Mouse (Mus musculus): ENCODE data around the gene Ap4b1. TPM values are rescaled to one million over a fixed set of nuclear protein-coding genes. Genes with fewer than 3 reads are reported as not detected.

The Ap4b1 gene
- polyA plus RNA-seq, 1 experiment from 2014 or later = 15.9 TPM

- WGBS (ENCODE audit: insufficient replicate concordance) = 71% methylated on average over 3 of the region's 3 CpGs
- H3K4me3 ChIP-seq (ENCODE audit: low read depth, low read length) = no peak overlapping the region
These were observed 29.0 kb upstream of the Ap4b1 start for GRCm38 (mm10) chr3:103780271-103780670.

DNA sequence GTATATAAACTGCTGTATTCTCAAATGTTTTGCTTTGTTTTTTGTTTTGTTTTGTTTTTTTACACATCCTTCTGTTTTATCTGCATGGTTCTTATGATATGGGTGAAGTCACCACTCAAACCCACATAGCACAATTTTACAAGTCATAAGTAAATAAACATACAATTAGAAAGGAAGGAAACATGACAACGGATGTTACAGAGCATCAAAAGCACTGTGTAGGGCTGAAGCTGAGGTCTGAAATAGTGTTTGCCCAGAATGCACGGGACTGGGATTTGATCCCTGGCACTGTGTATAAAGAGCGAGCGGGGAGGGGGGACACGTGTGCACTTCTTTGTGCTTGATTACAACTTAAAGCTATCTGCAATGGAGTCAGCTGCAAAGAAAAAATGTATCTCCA lies 28.5 kb upstream of the Ap4b1 start:
- Histone ChIP-seq H3K27me3 (ENCODE audit: control insufficient read depth, insufficient read depth, low read depth, low read length) (no peaks in the 10 kb centered on the region), H3K4me2 (ENCODE audit: low read depth, low read length) (no peak overlapping the region), H3K36me3 (ENCODE audit: control insufficient read depth, insufficient read depth) (peaks cover 21% of the 10 kb centered on the region), H3K4me1 (ENCODE audit: control insufficient read depth, low read depth, low read length) (peaks cover 37% of the 10 kb centered on the region), H3K9ac (ENCODE audit: low read depth, low read length) (no peak overlapping the region), H3K4me3 (ENCODE audit: low read depth, low read length) (no peak overlapping the region), H3K27ac (ENCODE audit: low read length) (no peak overlapping the region), H3K9me3 (replicated peaks; ENCODE audit: control insufficient read depth, low read length) (no peaks in the 10 kb centered on the region)
- WGBS (ENCODE audit: insufficient replicate concordance) = 76% methylated on average over 5 of the region's 5 CpGs
- no peak for ATAC-seq (ENCODE audit: low read depth)

More at GRCm38 (mm10) chr3:103780271-103780670, 29.0 kb upstream of the Ap4b1 start:
- Histone ChIP-seq H3K4me2 (ENCODE audit: low read depth, low read length) (no peak overlapping the region), H3K27me3 (ENCODE audit: control insufficient read depth, insufficient read depth, low read depth, low read length) (no peaks in the 10 kb centered on the region), H3K27ac (ENCODE audit: low read length) (no peak overlapping the region), H3K36me3 (ENCODE audit: control insufficient read depth, insufficient read depth) (peaks cover 26% of the 10 kb centered on the region), H3K4me1 (ENCODE audit: control insufficient read depth, low read depth, low read length) (peaks cover 36% of the 10 kb centered on the region), H3K9ac (ENCODE audit: low read depth, low read length) (no peak overlapping the region), H3K9me3 (replicated peaks; ENCODE audit: control insufficient read depth, low read length) (no peaks in the 10 kb centered on the region)
- ATAC-seq (ENCODE audit: low read depth) = no peak

GRCm38 (mm10) chr3:103782844-103783609 lies 26.3 kb upstream of the Ap4b1 start:
- Histone ChIP-seq H3K4me3 (ENCODE audit: low read depth, low read length) (no peak overlapping the region), H3K4me1 (ENCODE audit: control insufficient read depth, low read depth, low read length) (peaks cover 53% of the 10 kb centered on the region), H3K36me3 (ENCODE audit: control insufficient read depth, insufficient read depth) (peaks cover 5% of the 10 kb centered on the region), H3K27me3 (ENCODE audit: control insufficient read depth, insufficient read depth, low read depth, low read length) (no peaks in the 10 kb centered on the region), H3K9me3 (replicated peaks; ENCODE audit: control insufficient read depth, low read length) (no peaks in the 10 kb centered on the region), H3K27ac (ENCODE audit: low read length) (peak overlapping the region; percentile 38; the same call in 1 of the 2 replicates), H3K4me2 (ENCODE audit: low read depth, low read length) (no peak overlapping the region), H3K9ac (ENCODE audit: low read depth, low read length) (no peak overlapping the region)
- ATAC-seq (ENCODE audit: low read depth) = no peak
- WGBS (ENCODE audit: insufficient replicate concordance) = 41% methylated on average over 4 of the region's 4 CpGs

GRCm38 (mm10) chr3:103787225-103787624 lies 22.1 kb upstream of the Ap4b1 start:
- Histone ChIP-seq H3K4me1 (ENCODE audit: control insufficient read depth, low read depth, low read length) (peaks cover 62% of the 10 kb centered on the region), H3K4me3 (ENCODE audit: low read depth, low read length) (peak overlapping the region; percentile 25; the same call in 1 of the 2 replicates), H3K4me2 (ENCODE audit: low read depth, low read length) (peak overlapping the region; percentile 43), H3K27ac (ENCODE audit: low read length) (peak overlapping the region; percentile 64), H3K9me3 (replicated peaks; ENCODE audit: control insufficient read depth, low read length) (no peaks in the 10 kb centered on the region), H3K9ac (ENCODE audit: low read depth, low read length) (no peak overlapping the region), H3K27me3 (ENCODE audit: control insufficient read depth, insufficient read depth, low read depth, low read length) (no peaks in the 10 kb centered on the region), H3K36me3 (ENCODE audit: control insufficient read depth, insufficient read depth) (peaks cover 2% of the 10 kb centered on the region; the same call in 1 of the 2 replicates)
- ATAC-seq (ENCODE audit: low read depth) = no peak
- WGBS (ENCODE audit: insufficient replicate concordance) = 42% methylated on average over 7 of the region's 7 CpGs

- WGBS (ENCODE audit: insufficient replicate concordance) = 69% methylated on average over 7 of the region's 7 CpGs
- Histone ChIP-seq H3K36me3 (ENCODE audit: control insufficient read depth, insufficient read depth) (peaks cover 2% of the 10 kb centered on the region; the same call in 1 of the 2 replicates), H3K9ac (ENCODE audit: low read depth, low read length) (peak overlapping the region; percentile 100)
These were observed 20.2 kb upstream of the Ap4b1 start for GRCm38 (mm10) chr3:103789096-103789495.

GRCm38 (mm10) chr3:103789891-103790345 lies 19.4 kb upstream of the Ap4b1 start:
- Histone ChIP-seq H3K36me3 (ENCODE audit: control insufficient read depth, insufficient read depth) (peaks cover 2% of the 10 kb centered on the region; the same call in 1 of the 2 replicates), H3K27ac (ENCODE audit: low read length) (peak overlapping the region; percentile 96), H3K4me2 (ENCODE audit: low read depth, low read length) (peak overlapping the region; percentile 81), H3K9me3 (replicated peaks; ENCODE audit: control insufficient read depth, low read length) (no peaks in the 10 kb centered on the region), H3K9ac (ENCODE audit: low read depth, low read length) (peak overlapping the region; percentile 100), H3K27me3 (ENCODE audit: control insufficient read depth, insufficient read depth, low read depth, low read length) (no peaks in the 10 kb centered on the region), H3K4me3 (ENCODE audit: low read depth, low read length) (peak overlapping the region; percentile 98), H3K4me1 (ENCODE audit: control insufficient read depth, low read depth, low read length) (peaks cover 64% of the 10 kb centered on the region)
- under 1% methylated on average over 14 of the region's 14 CpGs for WGBS (ENCODE audit: insufficient replicate concordance)
- ATAC-seq (ENCODE audit: low read depth) = peak; percentile 2; the same call in 1 of the 2 replicates

More at GRCm38 (mm10) chr3:103789096-103789495, 20.2 kb upstream of the Ap4b1 start:
- ATAC-seq (ENCODE audit: low read depth) = no peak
- H3K4me1 ChIP-seq (ENCODE audit: control insufficient read depth, low read depth, low read length) = peaks cover 67% of the 10 kb centered on the region
- H3K4me2 ChIP-seq (ENCODE audit: low read depth, low read length) = peak overlapping the region; percentile 81
- H3K9me3 ChIP-seq (replicated peaks; ENCODE audit: control insufficient read depth, low read length) = no peaks in the 10 kb centered on the region
- peak overlapping the region; percentile 96 for H3K27ac ChIP-seq (ENCODE audit: low read length)
- H3K27me3 ChIP-seq (ENCODE audit: control insufficient read depth, insufficient read depth, low read depth, low read length) = no peaks in the 10 kb centered on the region
- peak overlapping the region; percentile 98 for H3K4me3 ChIP-seq (ENCODE audit: low read depth, low read length)

DNA sequence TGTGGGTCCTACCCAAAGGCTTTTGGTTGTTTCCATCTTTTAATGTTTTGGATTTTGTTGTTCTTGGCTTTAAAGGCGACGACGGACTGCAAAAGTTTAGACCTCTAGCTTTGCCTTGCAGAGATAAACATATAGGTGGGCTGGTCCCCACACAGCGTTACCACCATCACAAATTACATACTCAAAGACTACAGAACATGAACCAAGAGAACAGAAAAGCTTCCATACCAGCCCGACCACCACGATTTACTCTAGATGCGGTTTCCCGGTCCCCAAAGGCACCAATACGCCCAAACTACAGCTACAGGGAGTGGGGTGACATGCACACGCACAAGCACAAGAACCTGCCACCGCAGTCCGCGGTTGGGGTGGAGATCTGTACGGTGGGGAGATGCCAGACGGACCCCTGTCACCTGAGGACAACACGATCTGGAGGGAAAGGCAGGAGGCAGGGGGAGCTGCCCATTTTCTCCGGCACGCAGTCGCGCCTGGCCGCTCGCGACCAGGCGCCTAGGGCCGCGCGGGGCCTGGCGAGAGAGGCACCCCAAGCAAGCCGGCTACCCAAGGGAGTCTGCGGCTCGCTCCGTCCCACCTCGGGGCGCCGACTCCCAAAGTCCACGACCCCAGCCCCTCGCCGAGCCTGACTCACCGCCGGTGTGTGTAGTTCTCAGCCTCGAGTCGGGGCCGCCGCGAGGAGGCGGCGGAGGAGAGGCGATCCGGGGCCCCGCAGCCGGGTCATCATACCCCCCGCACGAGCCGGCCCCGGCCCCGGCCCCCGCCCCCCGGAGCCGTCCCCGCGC lies 18.8 kb upstream of the Ap4b1 start:
- H3K27ac ChIP-seq (ENCODE audit: low read length) = peak overlapping the region; percentile 96
- no peaks in the 10 kb centered on the region for H3K9me3 ChIP-seq (replicated peaks; ENCODE audit: control insufficient read depth, low read length)
- no peaks in the 10 kb centered on the region for H3K27me3 ChIP-seq (ENCODE audit: control insufficient read depth, insufficient read depth, low read depth, low read length)
- H3K36me3 ChIP-seq (ENCODE audit: control insufficient read depth, insufficient read depth) = peaks cover 2% of the 10 kb centered on the region; the same call in 1 of the 2 replicates
- H3K4me2 ChIP-seq (ENCODE audit: low read depth, low read length) = peak overlapping the region; percentile 81
- peak overlapping the region; percentile 100 for H3K9ac ChIP-seq (ENCODE audit: low read depth, low read length)
- H3K4me1 ChIP-seq (ENCODE audit: control insufficient read depth, low read depth, low read length) = peaks cover 59% of the 10 kb centered on the region
- under 1% methylated on average over 29 of the region's 61 CpGs for WGBS (ENCODE audit: insufficient replicate concordance)
- peak overlapping the region; percentile 98 for H3K4me3 ChIP-seq (ENCODE audit: low read depth, low read length)
- peak; percentile 49 for ATAC-seq (ENCODE audit: low read depth)

DNA sequence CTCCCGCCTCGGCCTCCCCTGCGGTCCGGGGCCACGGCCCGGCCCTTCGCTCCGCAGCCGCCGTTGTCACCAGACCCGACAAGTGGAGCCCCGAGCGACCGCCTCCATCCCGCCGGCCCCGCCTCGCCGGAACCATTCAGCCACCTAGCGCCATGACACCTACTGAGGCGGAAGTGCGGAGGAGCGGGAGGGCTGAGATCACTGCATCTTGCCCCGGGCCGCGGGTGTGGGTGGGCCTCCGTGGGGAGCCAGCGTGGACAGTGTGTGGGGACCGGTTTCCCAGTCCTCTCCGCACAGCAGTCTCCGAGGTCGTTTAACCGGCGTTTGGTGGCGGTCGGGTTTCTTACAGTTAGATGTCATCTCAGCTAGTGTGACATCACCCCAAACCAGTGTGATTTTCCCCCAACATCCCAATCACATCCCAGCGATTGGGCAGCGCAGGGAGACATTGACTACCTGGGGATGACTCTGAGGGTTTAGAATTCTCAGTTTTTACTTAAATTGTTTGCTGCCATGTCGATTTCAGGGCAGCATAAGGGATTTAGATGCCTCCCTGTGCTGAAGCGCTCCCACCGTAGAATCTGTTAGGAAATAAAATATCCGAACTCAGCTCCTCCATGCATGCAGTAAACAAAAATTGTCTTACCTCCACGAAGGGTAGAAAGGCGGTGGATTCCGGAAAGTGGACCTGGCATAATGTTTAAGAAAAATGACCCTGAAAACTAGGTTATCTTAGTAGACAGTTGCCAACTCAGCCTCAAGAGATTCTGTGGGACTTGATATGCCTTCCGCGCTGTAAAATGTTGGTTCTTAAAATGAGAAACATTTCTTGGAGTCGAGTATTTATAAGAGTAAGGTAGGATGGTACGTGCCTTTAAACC lies 17.9 kb upstream of the Ap4b1 start, which contains the start of gene Hipk1:
Gene Hipk1, minus strand, starts transcription at position 334 of the 881 bp plus-strand sequence.
- H3K4me1 ChIP-seq (ENCODE audit: control insufficient read depth, low read depth, low read length) = peaks cover 59% of the 10 kb centered on the region
- peak; percentile 92 for ATAC-seq (ENCODE audit: low read depth)

More for the DNA sequence above, 17.9 kb upstream of the Ap4b1 start, which contains the start of gene Hipk1:
- Histone ChIP-seq H3K36me3 (ENCODE audit: control insufficient read depth, insufficient read depth) (peaks cover 2% of the 10 kb centered on the region; the same call in 1 of the 2 replicates), H3K27ac (ENCODE audit: low read length) (peak within 1 kb of the TSS; percentile 96), H3K4me3 (ENCODE audit: low read depth, low read length) (peak within 1 kb of the TSS; percentile 98), H3K9ac (ENCODE audit: low read depth, low read length) (peak within 1 kb of the TSS; percentile 100), H3K9me3 (replicated peaks; ENCODE audit: control insufficient read depth, low read length) (no peaks in the 10 kb centered on the region), H3K4me2 (ENCODE audit: low read depth, low read length) (peak within 1 kb of the TSS; percentile 81), H3K27me3 (ENCODE audit: control insufficient read depth, insufficient read depth, low read depth, low read length) (no peaks in the 10 kb centered on the region)
- WGBS (ENCODE audit: insufficient replicate concordance) = 7% methylated on average over 48 of the region's 49 CpGs
